Mouse (Mus musculus) erythroblast, embryonic 14.5 days (primary cell): ENCODE results near the gene Tmem19.

ENCODE experiments used
- GATA1 ChIP-seq: IDR thresholded peaks from 2 replicates; pipeline ENCODE4 v1.6.1; 2012; ENCODE audit warnings: low read length, inconsistent platforms, mixed read lengths
- TAL1 ChIP-seq: IDR thresholded peaks from 3 replicates; pipeline ENCODE4 v1.6.1; 2012; ENCODE audit warnings: low read length, inconsistent platforms, mixed read lengths

GRCm38 (mm10) chr10:115354553-115354952 lies 7.7 kb downstream of the Tmem19 start:
- TF ChIP-seq GATA1 = no peak
- no peak for TF ChIP-seq TAL1
